Mouse (Mus musculus): ENCODE data around the gene Hivep3.

DNA sequence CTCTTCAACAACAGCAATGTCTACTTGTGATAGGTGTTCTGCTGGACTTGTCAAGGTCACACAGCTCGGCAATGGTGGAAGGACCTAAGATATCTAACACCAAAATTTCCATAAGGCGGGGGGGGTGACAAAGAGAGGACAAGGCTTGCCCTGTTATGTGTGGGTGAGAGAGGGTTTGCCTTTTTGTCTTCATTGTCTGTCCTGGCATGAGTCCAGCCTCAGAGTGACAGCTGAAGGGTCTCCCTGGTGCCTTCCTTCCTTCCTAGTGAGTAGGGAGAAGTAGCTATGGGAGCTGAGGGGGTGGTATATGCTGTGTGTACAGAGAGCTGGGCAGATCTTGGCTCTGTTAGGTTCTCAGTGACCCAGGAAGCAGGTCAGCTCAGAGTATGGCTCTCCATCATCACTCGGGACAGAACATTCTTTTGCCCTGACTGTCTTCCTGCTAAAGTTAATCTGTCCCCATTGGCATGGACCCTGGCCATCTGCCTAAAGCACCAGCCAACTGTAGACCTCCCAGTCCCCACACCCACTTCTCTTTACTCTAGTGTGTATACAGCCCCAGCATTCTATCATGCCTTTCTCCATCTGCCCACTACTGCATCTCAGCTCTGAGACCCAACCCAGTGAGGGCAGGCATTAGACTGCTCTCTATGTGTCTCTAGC lies 255.6 kb downstream of the Hivep3 start:
- TF ChIP-seq CTCF (IDR thresholded peaks at IDR 0.05; ENCODE audit: control insufficient read depth, insufficient read depth, insufficient read length) (no peak), USF1 (IDR thresholded peaks at IDR 0.05; ENCODE audit: low read depth) (no peak), CEBPB (IDR thresholded peaks at IDR 0.05; ENCODE audit: low read depth) (no peak), MYOG (IDR thresholded peaks at IDR 0.05; ENCODE audit: control insufficient read depth, extremely low read depth, insufficient read length) (no peak)
